Mouse (Mus musculus): Measurements from ENCODE around the gene Gm20671. TPM values are rescaled to one million over a fixed set of nuclear protein-coding genes. Genes with fewer than 3 reads are reported as not detected.
"Not testable (repeated sequence)": the region's sequence is repeated elsewhere in the genome, so short reads cannot be mapped to it uniquely, and the experiment has no call there.

Gene Gm20671
- polyA plus RNA-seq, 1 experiment = 5.9 TPM

DNA sequence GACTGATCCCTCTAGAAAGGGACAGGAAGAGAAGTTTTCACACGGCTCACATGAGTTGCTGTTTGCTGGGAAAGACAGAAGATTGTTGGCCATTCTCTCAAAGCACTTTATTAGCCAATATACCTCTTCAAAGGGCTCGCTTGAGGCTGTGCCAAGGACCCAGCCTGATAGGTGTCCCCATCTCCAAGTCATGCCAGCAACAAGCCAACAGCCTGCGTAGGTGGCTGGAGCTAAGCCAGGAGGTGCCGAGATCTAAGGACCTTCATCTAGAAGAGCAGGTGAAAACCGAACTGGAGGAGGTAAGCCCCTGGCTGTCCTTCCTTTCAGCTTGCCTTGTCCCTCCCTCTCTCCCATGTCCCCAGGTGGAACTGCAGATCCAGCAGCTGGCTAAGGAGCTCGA, 91.1 kb downstream of the Gm20671 start:
- Histone ChIP-seq H3K36me3 (ENCODE audit: control insufficient read depth, insufficient read depth, low read length) (peaks cover 20% of the 10 kb centered on the region), H3K27ac (ENCODE audit: insufficient read depth, low read length) (no peak overlapping the region)
- WGBS = 90% methylated on average over 6 of the region's 6 CpGs

DNA sequence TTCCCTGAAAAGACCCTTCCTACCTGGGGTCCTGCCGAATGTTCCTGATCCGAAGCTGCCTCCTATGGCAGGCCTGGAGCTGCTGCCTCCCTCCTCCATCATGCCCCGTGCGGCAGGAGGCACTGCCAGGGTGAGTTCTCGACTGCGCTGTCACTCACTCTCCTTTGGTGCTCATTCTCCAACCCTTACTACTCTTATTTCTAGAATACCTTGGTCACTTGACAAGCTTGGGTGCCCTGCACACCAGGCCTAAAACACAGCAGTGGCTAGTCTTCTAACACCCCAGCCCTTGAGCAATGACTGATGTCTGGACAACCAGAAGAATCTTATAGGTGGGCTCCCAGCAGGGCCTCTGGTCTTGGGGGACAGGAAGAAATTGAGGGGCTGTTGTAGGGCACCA, 93.0 kb downstream of the Gm20671 start:
- DNase-seq (ENCODE audit: low read depth in 1 of 2, low spot score in 2 of 2); H3K4me1 ChIP-seq (ENCODE audit: control insufficient read depth, insufficient read depth, insufficient read length); H3K27me3 ChIP-seq (ENCODE audit: control insufficient read depth, insufficient read depth, low read length); H3K4me3 ChIP-seq (ENCODE audit: extremely low read depth, insufficient read depth, insufficient read length); H3K27ac ChIP-seq (ENCODE audit: insufficient read depth, low read length): not testable (repeated sequence)
- 93% methylated on average over 6 of the region's 6 CpGs for WGBS
- H3K36me3 ChIP-seq (ENCODE audit: control insufficient read depth, insufficient read depth, low read length) = peaks cover 20% of the 10 kb centered on the region

More for the DNA sequence above, 91.1 kb downstream of the Gm20671 start:
- TF ChIP-seq CTCF (IDR thresholded peaks at IDR 0.05; ENCODE audit: extremely low read depth, insufficient read depth, insufficient read length, insufficient replicate concordance) = no peak
- no peak for TF ChIP-seq POLR2A (IDR thresholded peaks at IDR 0.05; ENCODE audit: low read depth, low read length)
- no peaks in the 10 kb centered on the region for H3K4me1 ChIP-seq (ENCODE audit: control insufficient read depth, insufficient read depth, insufficient read length)
- DNase-seq (ENCODE audit: low read depth in 1 of 2, low spot score in 2 of 2) = no peak
- H3K27me3 ChIP-seq (ENCODE audit: control insufficient read depth, insufficient read depth, low read length) = no peaks in the 10 kb centered on the region
- H3K4me3 ChIP-seq (ENCODE audit: extremely low read depth, insufficient read depth, insufficient read length) = no peak overlapping the region

GRCm38 (mm10) chr5:32728851-32729250, 98.1 kb downstream of the Gm20671 start:
- WGBS = 94% methylated on average over 8 of the region's 8 CpGs
- no peak overlapping the region for H3K4me3 ChIP-seq (ENCODE audit: extremely low read depth, insufficient read depth, insufficient read length)
- TF ChIP-seq POLR2A (IDR thresholded peaks at IDR 0.05; ENCODE audit: low read depth, low read length) (no peak), CTCF (IDR thresholded peaks at IDR 0.05; ENCODE audit: extremely low read depth, insufficient read depth, insufficient read length, insufficient replicate concordance) (no peak)
- H3K27ac ChIP-seq (ENCODE audit: insufficient read depth, low read length) = no peak overlapping the region
- 0 out of 2 replicates have a peak, but pooled peaks cover 2% of the 10 kb centered on the region for H3K36me3 ChIP-seq (ENCODE audit: control insufficient read depth, insufficient read depth, low read length)
- H3K4me1 ChIP-seq (ENCODE audit: control insufficient read depth, insufficient read depth, insufficient read length) = no peaks in the 10 kb centered on the region
- DNase-seq (ENCODE audit: low read depth in 1 of 2, low spot score in 2 of 2) = no peak
- no peaks in the 10 kb centered on the region for H3K27me3 ChIP-seq (ENCODE audit: control insufficient read depth, insufficient read depth, low read length)

GRCm38 (mm10) chr5:32728300-32728699, 98.6 kb downstream of the Gm20671 start:
- Histone ChIP-seq H3K27me3 (ENCODE audit: control insufficient read depth, insufficient read depth, low read length) (no peaks in the 10 kb centered on the region), H3K36me3 (ENCODE audit: control insufficient read depth, insufficient read depth, low read length) (no peaks in the 10 kb centered on the region), H3K4me3 (ENCODE audit: extremely low read depth, insufficient read depth, insufficient read length) (no peak overlapping the region), H3K27ac (ENCODE audit: insufficient read depth, low read length) (no peak overlapping the region), H3K4me1 (ENCODE audit: control insufficient read depth, insufficient read depth, insufficient read length) (no peaks in the 10 kb centered on the region)
- TF ChIP-seq CTCF (IDR thresholded peaks at IDR 0.05; ENCODE audit: extremely low read depth, insufficient read depth, insufficient read length, insufficient replicate concordance) (no peak), POLR2A (IDR thresholded peaks at IDR 0.05; ENCODE audit: low read depth, low read length) (no peak)
- DNase-seq (ENCODE audit: low read depth in 1 of 2, low spot score in 2 of 2) = no peak
- WGBS = 89% methylated on average over 7 of the region's 7 CpGs

- not testable (repeated sequence) for H3K27me3 ChIP-seq (ENCODE audit: control insufficient read depth, insufficient read depth, low read length); DNase-seq (ENCODE audit: low read depth in 1 of 2, low spot score in 2 of 2); H3K27ac ChIP-seq (ENCODE audit: insufficient read depth, low read length); H3K4me1 ChIP-seq (ENCODE audit: control insufficient read depth, insufficient read depth, insufficient read length); H3K36me3 ChIP-seq (ENCODE audit: control insufficient read depth, insufficient read depth, low read length); H3K4me3 ChIP-seq (ENCODE audit: extremely low read depth, insufficient read depth, insufficient read length)
- WGBS = 75% methylated on average over 3 of the region's 3 CpGs
Observed at GRCm38 (mm10) chr5:32725397-32725796, 101.5 kb downstream of the Gm20671 start.

- H3K27ac ChIP-seq (ENCODE audit: insufficient read depth, low read length) = no peak overlapping the region
Observed at GRCm38 (mm10) chr5:32723981-32724380, 102.9 kb downstream of the Gm20671 start.

GRCm38 (mm10) chr5:32722711-32723110, 104.2 kb downstream of the Gm20671 start:
- not testable (repeated sequence) for H3K4me1 ChIP-seq (ENCODE audit: control insufficient read depth, insufficient read depth, insufficient read length); H3K27ac ChIP-seq (ENCODE audit: insufficient read depth, low read length); H3K36me3 ChIP-seq (ENCODE audit: control insufficient read depth, insufficient read depth, low read length); H3K4me3 ChIP-seq (ENCODE audit: extremely low read depth, insufficient read depth, insufficient read length); H3K27me3 ChIP-seq (ENCODE audit: control insufficient read depth, insufficient read depth, low read length); DNase-seq (ENCODE audit: low read depth in 1 of 2, low spot score in 2 of 2)
- 90% methylated on average over 8 of the region's 8 CpGs for WGBS

More at GRCm38 (mm10) chr5:32723981-32724380, 102.9 kb downstream of the Gm20671 start:
- H3K36me3 ChIP-seq (ENCODE audit: control insufficient read depth, insufficient read depth, low read length) = no peaks in the 10 kb centered on the region
- H3K27me3 ChIP-seq (ENCODE audit: control insufficient read depth, insufficient read depth, low read length) = no peaks in the 10 kb centered on the region
- TF ChIP-seq CTCF (IDR thresholded peaks at IDR 0.05; ENCODE audit: extremely low read depth, insufficient read depth, insufficient read length, insufficient replicate concordance) = no peak
- TF ChIP-seq POLR2A (IDR thresholded peaks at IDR 0.05; ENCODE audit: low read depth, low read length) = no peak
- no peaks in the 10 kb centered on the region for H3K4me1 ChIP-seq (ENCODE audit: control insufficient read depth, insufficient read depth, insufficient read length)
- H3K4me3 ChIP-seq (ENCODE audit: extremely low read depth, insufficient read depth, insufficient read length) = no peak overlapping the region
- no peak for DNase-seq (ENCODE audit: low read depth in 1 of 2, low spot score in 2 of 2)
- 86% methylated on average over 7 of the region's 7 CpGs for WGBS

DNA sequence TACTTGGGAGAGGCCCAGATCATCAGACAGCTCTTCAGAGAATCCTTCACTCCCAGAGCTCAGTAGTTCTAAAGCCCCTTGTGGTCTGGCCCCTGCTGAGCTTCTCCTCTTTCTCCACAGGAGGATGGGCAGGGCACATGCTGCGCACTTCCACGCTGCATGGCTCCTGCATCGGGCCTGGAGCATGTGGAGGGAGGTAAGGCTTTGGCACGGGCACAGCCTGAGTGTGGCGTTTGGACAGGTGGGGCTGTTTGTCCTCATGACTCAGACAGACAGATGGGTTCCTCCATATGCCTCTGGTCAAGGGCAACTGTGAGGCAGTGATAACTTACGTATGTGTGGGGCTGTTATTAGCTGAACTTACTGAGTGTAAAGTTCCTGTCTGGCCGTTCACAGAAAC, 104.6 kb downstream of the Gm20671 start:
- H3K4me3 ChIP-seq (ENCODE audit: extremely low read depth, insufficient read depth, insufficient read length) = no peak overlapping the region
- no peak for DNase-seq (ENCODE audit: low read depth in 1 of 2, low spot score in 2 of 2)
- no peaks in the 10 kb centered on the region for H3K36me3 ChIP-seq (ENCODE audit: control insufficient read depth, insufficient read depth, low read length)
- H3K4me1 ChIP-seq (ENCODE audit: control insufficient read depth, insufficient read depth, insufficient read length) = no peaks in the 10 kb centered on the region
- no peaks in the 10 kb centered on the region for H3K27me3 ChIP-seq (ENCODE audit: control insufficient read depth, insufficient read depth, low read length)
- WGBS = 89% methylated on average over 7 of the region's 7 CpGs
- H3K27ac ChIP-seq (ENCODE audit: insufficient read depth, low read length) = no peak overlapping the region
- TF ChIP-seq CTCF (IDR thresholded peaks at IDR 0.05; ENCODE audit: extremely low read depth, insufficient read depth, insufficient read length, insufficient replicate concordance) (no peak), POLR2A (IDR thresholded peaks at IDR 0.05; ENCODE audit: low read depth, low read length) (no peak)

Data from spleen, adult 2 months (tissue).